Mouse (Mus musculus) hindbrain, embryonic 16.5 days (tissue): ENCODE results near the gene Lrrc61. TPM values are rescaled to one million over a fixed set of nuclear protein-coding genes. Genes with fewer than 3 reads are reported as not detected.
A peak's percentile ranks its signal among the peaks of the same experiment; 100 is the strongest.

ENCODE experiments used
- ATAC-seq: fragments of 200-750 bp; cut with Nextera tagmentation; 2 replicates; pipeline ENCODE4 v1.8.0; 2017; ENCODE audit warnings: moderate TSS enrichment, moderate library complexity
- H3K27ac ChIP-seq: fragments of 300-500 bp; sonication (generic); 2 replicates; pipeline ENCODE4 v1.5.1; 2014; ENCODE audit warnings: low read depth, mild to moderate bottlenecking, control low read depth, low read length, moderate library complexity
- H3K27me3 ChIP-seq: fragments of 300-500 bp; sonication (generic); replicated peaks from 2 replicates; pipeline ENCODE4 v1.6.1; 2014; ENCODE audit warnings: low read length; ENCODE audit not compliant: control insufficient read depth, insufficient read depth
- H3K36me3 ChIP-seq: fragments of 300-500 bp; sonication (generic); 2 replicates; pipeline ENCODE4 v1.6.1; 2014; ENCODE audit warnings: mild to moderate bottlenecking, low read length, moderate library complexity, mixed read lengths; ENCODE audit not compliant: control insufficient read depth, insufficient read depth
- H3K4me1 ChIP-seq: fragments of 300-500 bp; sonication (generic); 2 replicates; pipeline ENCODE4 v1.6.1; 2014; ENCODE audit warnings: low read depth, low read length; ENCODE audit not compliant: control insufficient read depth, insufficient read depth
- H3K4me2 ChIP-seq: fragments of 300-500 bp; sonication (generic); 2 replicates; pipeline ENCODE4 v1.6.1; 2014; ENCODE audit warnings: mild to moderate bottlenecking, low read length, control low read depth, moderate library complexity
- H3K4me3 ChIP-seq: fragments of 300-500 bp; sonication (generic); 2 replicates; pipeline ENCODE4 v1.5.1; 2014; ENCODE audit warnings: mild to moderate bottlenecking, low read length, control low read depth, moderate library complexity
- H3K9ac ChIP-seq: fragments of 300-500 bp; sonication (generic); 2 replicates; pipeline ENCODE4 v1.6.1; 2014; ENCODE audit warnings: low read depth, mild to moderate bottlenecking, control low read depth, low read length, moderate library complexity
- H3K9me3 ChIP-seq: fragments of 300-500 bp; sonication (generic); 2 replicates; pipeline ENCODE4 v1.6.1; 2014; ENCODE audit warnings: mild to moderate bottlenecking, low read length, moderate library complexity; ENCODE audit not compliant: control insufficient read depth
- WGBS: fragments of 180-500 bp; shearing (Covaris S2); extraction: QIAGEN DNeasy Blood & Tissue Kit; methylation state at CpG from one replicate; pipeline ENCODE4 v1.1.7; 2014; 5-methylcytosine and 5-hydroxymethylcytosine counted together
- polyA plus RNA-seq: library from polyadenylated mRNA; unstranded; fragments of >200 nt; fragmentation: Nextera tagmentation; extraction: Ambion mirVana; gene quantifications from 2 replicates; pipeline ENCODE4 v1.2.1, GENCODE M21; 2015

Lrrc61 gene
- polyA plus RNA-seq, 1 experiment from 2014 or later = 20.7 TPM

- Histone ChIP-seq H3K4me3 (no peak overlapping the region), H3K27me3 (no peaks in the 10 kb centered on the region), H3K4me2 (no peak overlapping the region), H3K36me3 (peaks cover 13% of the 10 kb centered on the region), H3K27ac (no peak overlapping the region), H3K9ac (no peak overlapping the region), H3K4me1 (peaks cover 12% of the 10 kb centered on the region), H3K9me3 (no peaks in the 10 kb centered on the region)
- ATAC-seq = no peak
- WGBS = 70% methylated on average over 2 of the region's 2 CpGs
Measured at GRCm38 (mm10) chr6:48533475-48533874, 21.1 kb upstream of the Lrrc61 start.

- H3K4me3 ChIP-seq = no peak overlapping the region
- no peak overlapping the region for H3K4me2 ChIP-seq
- H3K27me3 ChIP-seq = no peaks in the 10 kb centered on the region
- H3K27ac ChIP-seq = no peak overlapping the region
- H3K36me3 ChIP-seq = peaks cover 12% of the 10 kb centered on the region
- peaks cover 22% of the 10 kb centered on the region for H3K4me1 ChIP-seq
- 82% methylated on average over 8 of the region's 8 CpGs for WGBS
- H3K9me3 ChIP-seq = no peaks in the 10 kb centered on the region
- no peak overlapping the region for H3K9ac ChIP-seq
- ATAC-seq = no peak
Measured at GRCm38 (mm10) chr6:48534913-48535312, 19.7 kb upstream of the Lrrc61 start.

- 67% methylated on average over 4 of the region's 4 CpGs for WGBS
- no peak for ATAC-seq
- Histone ChIP-seq H3K36me3 (peaks cover 21% of the 10 kb centered on the region), H3K4me2 (no peak overlapping the region), H3K9ac (no peak overlapping the region), H3K4me1 (peaks cover 24% of the 10 kb centered on the region), H3K4me3 (no peak overlapping the region), H3K9me3 (no peaks in the 10 kb centered on the region), H3K27me3 (no peaks in the 10 kb centered on the region), H3K27ac (no peak overlapping the region)
Measured at GRCm38 (mm10) chr6:48536091-48536490, 18.5 kb upstream of the Lrrc61 start.

- Histone ChIP-seq H3K9me3 (no peaks in the 10 kb centered on the region), H3K9ac (peak within 1 kb of the TSS; percentile 94), H3K27me3 (no peaks in the 10 kb centered on the region), H3K4me3 (peak within 1 kb of the TSS; percentile 77), H3K36me3 (peaks cover 18% of the 10 kb centered on the region), H3K4me1 (peaks cover 24% of the 10 kb centered on the region), H3K4me2 (peak within 1 kb of the TSS; percentile 87), H3K27ac (peak within 1 kb of the TSS; percentile 87)
- ATAC-seq = peak; percentile 96
- WGBS = 3% methylated on average over 38 of the region's 38 CpGs
Measured at GRCm38 (mm10) chr6:48537105-48537954, 17.3 kb upstream of the Lrrc61 start, which contains the start of gene Atp6v0e2. Atp6v0e2 (plus strand) TSS chr6:48537615.

- no peak overlapping the region for H3K27ac ChIP-seq
- H3K4me3 ChIP-seq = peak overlapping the region; percentile 77
- 72% methylated on average over 4 of the region's 5 CpGs for WGBS
- H3K9ac ChIP-seq = peak overlapping the region; percentile 94
- H3K4me2 ChIP-seq = peak overlapping the region; percentile 87
- no peaks in the 10 kb centered on the region for H3K27me3 ChIP-seq
- ATAC-seq = no peak
- peaks cover 14% of the 10 kb centered on the region for H3K36me3 ChIP-seq
- peaks cover 24% of the 10 kb centered on the region for H3K4me1 ChIP-seq
- no peaks in the 10 kb centered on the region for H3K9me3 ChIP-seq
Measured at GRCm38 (mm10) chr6:48538841-48539737, 15.5 kb upstream of the Lrrc61 start.

GRCm38 (mm10) chr6:48539860-48540259, 14.7 kb upstream of the Lrrc61 start:
- H3K27ac ChIP-seq = no peak overlapping the region
- no peak overlapping the region for H3K4me2 ChIP-seq
- no peak overlapping the region for H3K9ac ChIP-seq
- ATAC-seq = no peak
- H3K27me3 ChIP-seq = no peaks in the 10 kb centered on the region
- peaks cover 14% of the 10 kb centered on the region for H3K36me3 ChIP-seq
- H3K4me1 ChIP-seq = peaks cover 24% of the 10 kb centered on the region
- H3K4me3 ChIP-seq = no peak overlapping the region
- H3K9me3 ChIP-seq = no peaks in the 10 kb centered on the region
- WGBS = 62% methylated on average over 5 of the region's 5 CpGs

- Histone ChIP-seq H3K27ac (no peak overlapping the region), H3K4me3 (no peak overlapping the region), H3K36me3 (peaks cover 14% of the 10 kb centered on the region), H3K9ac (no peak overlapping the region), H3K9me3 (no peaks in the 10 kb centered on the region), H3K4me2 (no peak overlapping the region), H3K4me1 (peaks cover 24% of the 10 kb centered on the region), H3K27me3 (no peaks in the 10 kb centered on the region)
- ATAC-seq = no peak
- WGBS = 75% methylated on average over 3 of the region's 3 CpGs
Measured at GRCm38 (mm10) chr6:48540721-48541120, 13.9 kb upstream of the Lrrc61 start.

- Histone ChIP-seq H3K36me3 (peaks cover 14% of the 10 kb centered on the region), H3K4me1 (peaks cover 20% of the 10 kb centered on the region), H3K9ac (no peak overlapping the region), H3K27ac (no peak overlapping the region), H3K4me2 (no peak overlapping the region), H3K27me3 (no peaks in the 10 kb centered on the region), H3K9me3 (no peaks in the 10 kb centered on the region), H3K4me3 (no peak overlapping the region)
- 56% methylated on average over 7 of the region's 7 CpGs for WGBS
- no peak for ATAC-seq
Measured at GRCm38 (mm10) chr6:48541560-48542450, 12.8 kb upstream of the Lrrc61 start.
